Mouse (Mus musculus) fibroblast of lung, adult 2 months (primary cell): ENCODE data around the gene Doxl2.

ENCODE experiments used
- DNase-seq: peaks from one replicate; pipeline ENCODE4 v3.0.0-alpha.2; 2011; ENCODE audit warnings: low read depth

The Doxl2 gene

GRCm38 (mm10) chr6:49009665-49010064 is 34.9 kb downstream of the Doxl2 start:
- DNase-seq, result no peak

GRCm38 (mm10) chr6:49011191-49011590 is 36.4 kb downstream of the Doxl2 start:
- no peak for DNase-seq

GRCm38 (mm10) chr6:49013023-49013422 is 38.3 kb downstream of the Doxl2 start:
- DNase-seq, result no peak

GRCm38 (mm10) chr6:49013458-49013857 is 38.7 kb downstream of the Doxl2 start:
- DNase-seq, result no peak

- no peak for DNase-seq
Observed at GRCm38 (mm10) chr6:49017150-49017549, 42.4 kb downstream of the Doxl2 start.

GRCm38 (mm10) chr6:49019341-49019740 is 44.6 kb downstream of the Doxl2 start:
- no peak for DNase-seq

GRCm38 (mm10) chr6:49021141-49022012 is 46.6 kb downstream of the Doxl2 start:
- no peak for DNase-seq

GRCm38 (mm10) chr6:49022384-49022783 is 47.6 kb downstream of the Doxl2 start:
- no peak for DNase-seq

- DNase-seq, result no peak
Observed at GRCm38 (mm10) chr6:49023315-49023714, 48.6 kb downstream of the Doxl2 start.

GRCm38 (mm10) chr6:49025290-49025689 is 50.5 kb downstream of the Doxl2 start:
- no peak for DNase-seq

- no peak for DNase-seq
Observed at GRCm38 (mm10) chr6:49026496-49026895, 51.7 kb downstream of the Doxl2 start.

- DNase-seq, result no peak
Observed at GRCm38 (mm10) chr6:49028019-49028418, 53.3 kb downstream of the Doxl2 start.
